Mouse (Mus musculus): Measurements from ENCODE around the gene Nek6. TPM values are rescaled to one million over a fixed set of nuclear protein-coding genes. Genes with fewer than 3 reads are reported as not detected.
A peak's percentile ranks its signal among the peaks of the same experiment; 100 is the strongest.

Nek6 gene
- polyA plus RNA-seq, 1 experiment from 2014 or later, result 181 TPM

GRCm38 (mm10) chr2:38529582-38530152 is 18.2 kb downstream of the Nek6 start:
- 69% methylated on average over 14 of the region's 14 CpGs for WGBS
- no peaks in the 10 kb centered on the region for H3K27me3 ChIP-seq
- no peak for ATAC-seq (ENCODE audit: low FRiP score, low read depth)
- H3K9ac ChIP-seq, result 0 out of 2 replicates have a peak overlapping the region, but pooled peaks have one; percentile 13
- peaks cover 64% of the 10 kb centered on the region for H3K4me1 ChIP-seq
- H3K9me3 ChIP-seq, result no peaks in the 10 kb centered on the region
- H3K4me3 ChIP-seq, result no peak overlapping the region
- no peak overlapping the region for H3K4me2 ChIP-seq (replicated peaks)
- H3K36me3 ChIP-seq, result peaks cover 19% of the 10 kb centered on the region
- no peak overlapping the region; the same call in 1 of the 2 replicates for H3K27ac ChIP-seq

GRCm38 (mm10) chr2:38530955-38531381 is 19.5 kb downstream of the Nek6 start:
- 0 out of 2 replicates have a peak overlapping the region, but pooled peaks have one; percentile 11 for H3K4me2 ChIP-seq (replicated peaks)
- no peak overlapping the region for H3K4me3 ChIP-seq
- H3K4me1 ChIP-seq, result peaks cover 70% of the 10 kb centered on the region
- peak; percentile 64 for ATAC-seq (ENCODE audit: low FRiP score, low read depth)
- no peaks in the 10 kb centered on the region for H3K27me3 ChIP-seq
- 31% methylated on average over 6 of the region's 6 CpGs for WGBS
- H3K9ac ChIP-seq, result no peak overlapping the region
- peaks cover 7% of the 10 kb centered on the region for H3K36me3 ChIP-seq
- peak overlapping the region; percentile 28; the same call in 1 of the 2 replicates for H3K27ac ChIP-seq
- no peaks in the 10 kb centered on the region for H3K9me3 ChIP-seq

GRCm38 (mm10) chr2:38533322-38533721 is 21.9 kb downstream of the Nek6 start:
- H3K36me3 ChIP-seq, result no peaks in the 10 kb centered on the region
- 74% methylated on average over 6 of the region's 6 CpGs for WGBS
- H3K4me1 ChIP-seq, result peaks cover 91% of the 10 kb centered on the region
- H3K4me2 ChIP-seq (replicated peaks), result no peak overlapping the region
- H3K9ac ChIP-seq, result no peak overlapping the region
- H3K27ac ChIP-seq, result no peak overlapping the region
- no peaks in the 10 kb centered on the region for H3K27me3 ChIP-seq
- H3K4me3 ChIP-seq, result no peak overlapping the region
- no peak for ATAC-seq (ENCODE audit: low FRiP score, low read depth)
- H3K9me3 ChIP-seq, result no peaks in the 10 kb centered on the region

- Histone ChIP-seq H3K4me2 (replicated peaks) (no peak overlapping the region), H3K9me3 (no peaks in the 10 kb centered on the region), H3K9ac (no peak overlapping the region), H3K36me3 (no peaks in the 10 kb centered on the region), H3K27ac (no peak overlapping the region), H3K27me3 (no peaks in the 10 kb centered on the region), H3K4me3 (no peak overlapping the region), H3K4me1 (peaks cover 91% of the 10 kb centered on the region)
- no peak for ATAC-seq (ENCODE audit: low FRiP score, low read depth)
- 55% methylated on average over 6 of the region's 6 CpGs for WGBS
Observed at GRCm38 (mm10) chr2:38533767-38534166, 22.3 kb downstream of the Nek6 start.

GRCm38 (mm10) chr2:38534241-38534940 is 22.9 kb downstream of the Nek6 start:
- Histone ChIP-seq H3K27ac (no peak overlapping the region; the same call in 1 of the 2 replicates), H3K36me3 (no peaks in the 10 kb centered on the region), H3K27me3 (no peaks in the 10 kb centered on the region), H3K9me3 (no peaks in the 10 kb centered on the region), H3K9ac (no peak overlapping the region), H3K4me2 (replicated peaks) (no peak overlapping the region), H3K4me1 (peaks cover 91% of the 10 kb centered on the region), H3K4me3 (no peak overlapping the region)
- no peak for ATAC-seq (ENCODE audit: low FRiP score, low read depth)
- 82% methylated on average over 5 of the region's 5 CpGs for WGBS

GRCm38 (mm10) chr2:38535051-38535450 is 23.6 kb downstream of the Nek6 start:
- H3K4me1 ChIP-seq, result peaks cover 91% of the 10 kb centered on the region
- 79% methylated on average over 8 of the region's 8 CpGs for WGBS
- no peak overlapping the region; the same call in 1 of the 2 replicates for H3K27ac ChIP-seq
- H3K36me3 ChIP-seq, result no peaks in the 10 kb centered on the region
- H3K27me3 ChIP-seq, result no peaks in the 10 kb centered on the region
- H3K4me3 ChIP-seq, result no peak overlapping the region
- H3K4me2 ChIP-seq (replicated peaks), result no peak overlapping the region
- H3K9ac ChIP-seq, result no peak overlapping the region
- no peak for ATAC-seq (ENCODE audit: low FRiP score, low read depth)
- H3K9me3 ChIP-seq, result no peaks in the 10 kb centered on the region

- Histone ChIP-seq H3K36me3 (no peaks in the 10 kb centered on the region), H3K27me3 (no peaks in the 10 kb centered on the region), H3K27ac (no peak overlapping the region), H3K9me3 (no peaks in the 10 kb centered on the region), H3K9ac (no peak overlapping the region), H3K4me3 (no peak overlapping the region), H3K4me1 (peaks cover 90% of the 10 kb centered on the region), H3K4me2 (replicated peaks) (no peak overlapping the region)
- ATAC-seq (ENCODE audit: low FRiP score, low read depth), result no peak
- 72% methylated on average over 14 of the region's 14 CpGs for WGBS
Observed at GRCm38 (mm10) chr2:38535521-38536220, 24.2 kb downstream of the Nek6 start.

- ATAC-seq (ENCODE audit: low FRiP score, low read depth), result no peak
- Histone ChIP-seq H3K27me3 (no peaks in the 10 kb centered on the region), H3K4me1 (peaks cover 90% of the 10 kb centered on the region)
Observed at GRCm38 (mm10) chr2:38536331-38536731, 24.9 kb downstream of the Nek6 start.

GRCm38 (mm10) chr2:38539677-38540076 is 28.2 kb downstream of the Nek6 start:
- no peak for ATAC-seq (ENCODE audit: low FRiP score, low read depth)
- 84% methylated on average over 9 of the region's 9 CpGs for WGBS
- H3K9ac ChIP-seq, result no peak overlapping the region
- no peaks in the 10 kb centered on the region for H3K9me3 ChIP-seq
- no peak overlapping the region for H3K4me2 ChIP-seq (replicated peaks)
- no peak overlapping the region for H3K4me3 ChIP-seq
- peaks cover 84% of the 10 kb centered on the region for H3K4me1 ChIP-seq
- H3K27me3 ChIP-seq, result no peaks in the 10 kb centered on the region
- no peaks in the 10 kb centered on the region for H3K36me3 ChIP-seq
- no peak overlapping the region for H3K27ac ChIP-seq

More at GRCm38 (mm10) chr2:38536331-38536731, 24.9 kb downstream of the Nek6 start:
- Histone ChIP-seq H3K36me3 (no peaks in the 10 kb centered on the region), H3K4me2 (replicated peaks) (no peak overlapping the region), H3K9ac (no peak overlapping the region), H3K9me3 (no peaks in the 10 kb centered on the region), H3K4me3 (no peak overlapping the region), H3K27ac (no peak overlapping the region)
- WGBS, result 75% methylated on average over 8 of the region's 8 CpGs

GRCm38 (mm10) chr2:38540666-38541065 is 29.2 kb downstream of the Nek6 start:
- Histone ChIP-seq H3K9ac (no peak overlapping the region), H3K36me3 (no peaks in the 10 kb centered on the region), H3K9me3 (no peaks in the 10 kb centered on the region), H3K4me2 (replicated peaks) (no peak overlapping the region), H3K4me1 (peaks cover 84% of the 10 kb centered on the region), H3K27me3 (no peaks in the 10 kb centered on the region), H3K4me3 (no peak overlapping the region), H3K27ac (no peak overlapping the region)
- ATAC-seq (ENCODE audit: low FRiP score, low read depth), result no peak
- WGBS, result 86% methylated on average over 6 of the region's 6 CpGs

- H3K36me3 ChIP-seq, result no peaks in the 10 kb centered on the region
- 80% methylated on average over 3 of the region's 3 CpGs for whole genome bisulfite sequencing
Observed at GRCm38 (mm10) chr2:38541101-38541500, 29.7 kb downstream of the Nek6 start.

GRCm38 (mm10) chr2:38541570-38541969 is 30.1 kb downstream of the Nek6 start:
- H3K27ac ChIP-seq, result no peak overlapping the region
- no peak overlapping the region for H3K4me3 ChIP-seq
- no peaks in the 10 kb centered on the region for H3K27me3 ChIP-seq
- H3K36me3 ChIP-seq, result no peaks in the 10 kb centered on the region
- ATAC-seq (ENCODE audit: low FRiP score, low read depth), result no peak
- no peaks in the 10 kb centered on the region for H3K9me3 ChIP-seq
- peaks cover 84% of the 10 kb centered on the region for H3K4me1 ChIP-seq
- WGBS, result 89% methylated on average over 1 of the region's 1 CpGs
- H3K9ac ChIP-seq, result no peak overlapping the region
- no peak overlapping the region for H3K4me2 ChIP-seq (replicated peaks)

More at GRCm38 (mm10) chr2:38541101-38541500, 29.7 kb downstream of the Nek6 start:
- Histone ChIP-seq H3K9me3 (no peaks in the 10 kb centered on the region), H3K27ac (no peak overlapping the region), H3K4me1 (peaks cover 84% of the 10 kb centered on the region), H3K27me3 (no peaks in the 10 kb centered on the region), H3K4me2 (replicated peaks) (no peak overlapping the region), H3K9ac (no peak overlapping the region), H3K4me3 (no peak overlapping the region)
- no peak for ATAC-seq (ENCODE audit: low FRiP score, low read depth)

Data from limb, embryonic 13.5 days (tissue).